Mouse (Mus musculus) c-Kit-positive CD71-negative TER-119-negative erythroid progenitor cells, embryonic 14.5 days (primary cell): ENCODE measurements around the gene Cacng8.

ENCODE experiments used
- DNase-seq: peaks from one replicate; pipeline ENCODE4 v3.0.0-alpha.2; 2013; ENCODE audit warnings: low read depth

The Cacng8 gene

GRCm38 (mm10) chr7:3390413-3391080 lies at the start of gene Cacng8:
Cacng8 (plus strand) TSS chr7:3390683.
- DNase-seq = no peak

GRCm38 (mm10) chr7:3343861-3344260 lies 46.6 kb upstream of the Cacng8 start:
- no peak for DNase-seq

GRCm38 (mm10) chr7:3345301-3345700 lies 45.2 kb upstream of the Cacng8 start:
- DNase-seq = no peak

GRCm38 (mm10) chr7:3347366-3348287 lies 42.9 kb upstream of the Cacng8 start:
- no peak for DNase-seq

- no peak for DNase-seq
Measured at GRCm38 (mm10) chr7:3348326-3348725, 42.2 kb upstream of the Cacng8 start.

- no peak for DNase-seq
Measured at GRCm38 (mm10) chr7:3349775-3350174, 40.7 kb upstream of the Cacng8 start.

- DNase-seq = no peak
Measured at GRCm38 (mm10) chr7:3351536-3351935, 38.9 kb upstream of the Cacng8 start.

- no peak for DNase-seq
Measured at GRCm38 (mm10) chr7:3354850-3355249, 35.6 kb upstream of the Cacng8 start.

GRCm38 (mm10) chr7:3360678-3361077 lies 29.8 kb upstream of the Cacng8 start:
- DNase-seq = no peak

- no peak for DNase-seq
Measured at GRCm38 (mm10) chr7:3365547-3366279, 24.8 kb upstream of the Cacng8 start.

- DNase-seq = no peak
Measured at GRCm38 (mm10) chr7:3366705-3367516, 23.6 kb upstream of the Cacng8 start.

GRCm38 (mm10) chr7:3367569-3367968 lies 22.9 kb upstream of the Cacng8 start:
- DNase-seq = no peak

- DNase-seq = no peak
Measured at GRCm38 (mm10) chr7:3368311-3368710, 22.2 kb upstream of the Cacng8 start.

- no peak for DNase-seq
Measured at GRCm38 (mm10) chr7:3369189-3369588, 21.3 kb upstream of the Cacng8 start.

- DNase-seq = no peak
Measured at GRCm38 (mm10) chr7:3370407-3370806, 20.1 kb upstream of the Cacng8 start.

GRCm38 (mm10) chr7:3372376-3372775 lies 18.1 kb upstream of the Cacng8 start:
- no peak for DNase-seq

- DNase-seq = no peak
Measured at GRCm38 (mm10) chr7:3373754-3374153, 16.7 kb upstream of the Cacng8 start.

- DNase-seq = peak; percentile 26
Measured at GRCm38 (mm10) chr7:3376831-3377230, 13.7 kb upstream of the Cacng8 start.

GRCm38 (mm10) chr7:3382123-3382522 lies 8.4 kb upstream of the Cacng8 start:
- no peak for DNase-seq

- no peak for DNase-seq
Measured at GRCm38 (mm10) chr7:3384807-3385319, 5.6 kb upstream of the Cacng8 start.

- no peak for DNase-seq
Measured at GRCm38 (mm10) chr7:3386036-3386730, 4.3 kb upstream of the Cacng8 start.
